Mouse (Mus musculus): ENCODE data around the gene Unc80. TPM values are rescaled to one million over a fixed set of nuclear protein-coding genes. Genes with fewer than 3 reads are reported as not detected.

Gene Unc80
- polyA plus RNA-seq, 1 experiment from 2014 or later: 0.04 TPM

DNA sequence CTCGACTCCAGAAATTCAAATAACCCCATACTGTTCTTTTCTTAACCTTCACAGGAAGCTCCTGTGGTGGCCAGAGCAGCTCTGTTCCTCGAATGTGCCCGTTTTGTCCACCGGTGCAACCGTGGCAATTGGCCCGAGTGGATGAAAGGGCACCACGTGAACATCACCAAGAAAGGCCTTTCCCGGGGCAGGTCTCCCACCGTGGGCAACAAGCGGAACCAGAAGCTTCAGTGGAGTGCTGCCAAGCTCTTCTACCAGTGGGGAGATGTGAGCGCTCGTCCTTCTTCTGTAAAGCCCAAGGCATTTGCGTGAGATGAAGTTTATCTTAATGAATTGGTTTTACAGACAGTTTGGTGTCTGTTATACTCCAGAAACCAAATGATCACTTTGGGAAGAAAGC, 101.6 kb downstream of the Unc80 start:
- DNase-seq (no peak), ATAC-seq (no peak)
- no peaks in the 10 kb centered on the region for H3K36me3 ChIP-seq (replicated peaks; ENCODE audit: insufficient read depth, low read length)

DNA sequence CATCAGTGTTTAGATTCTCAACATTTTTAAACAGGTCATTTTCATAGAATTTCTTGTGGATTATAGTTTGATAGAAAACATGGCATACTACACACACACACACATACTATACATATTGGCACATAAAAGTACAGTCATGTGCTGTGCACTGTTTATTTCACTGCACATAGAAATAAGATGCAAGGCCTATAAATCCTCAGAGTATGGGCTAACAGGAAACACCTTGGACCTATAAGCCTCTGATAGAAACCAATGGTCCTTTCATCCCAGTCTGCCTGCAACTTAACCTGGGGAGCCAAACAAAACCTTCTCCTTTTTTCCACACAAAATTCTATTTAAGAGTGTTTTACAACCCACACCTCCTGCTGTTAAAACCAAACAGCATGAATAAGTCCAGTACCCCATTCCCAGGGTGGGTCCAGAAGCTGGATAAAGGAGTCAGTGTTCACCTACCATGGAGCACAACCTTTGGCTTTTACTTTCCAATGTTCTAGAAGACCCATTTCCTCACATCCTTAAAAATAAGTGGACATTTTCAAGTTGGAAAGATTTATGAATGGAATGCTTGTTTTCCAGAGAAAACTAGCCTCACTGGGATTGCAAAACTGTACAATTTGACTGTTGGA, 129.1 kb downstream of the Unc80 start:
- Histone ChIP-seq H3K9me3 (ENCODE audit: low read length) (no peaks in the 10 kb centered on the region), H3K4me1 (ENCODE audit: insufficient read depth) (no peaks in the 10 kb centered on the region), H3K27me3 (ENCODE audit: insufficient read depth, low read length) (no peaks in the 10 kb centered on the region), H3K9ac (replicated peaks) (no peak overlapping the region), H3K36me3 (replicated peaks; ENCODE audit: insufficient read depth, low read length) (no peaks in the 10 kb centered on the region), H3K4me2 (ENCODE audit: low read depth, low read length) (no peak overlapping the region), H3K4me3 (ENCODE audit: low read depth, low read length) (no peak overlapping the region), H3K27ac (ENCODE audit: low read depth) (no peak overlapping the region)
- ATAC-seq: no peak
- no peak for DNase-seq
- TF ChIP-seq CTCF (IDR thresholded peaks at IDR 0.05; ENCODE audit: low read depth) (no peak), EP300 (IDR thresholded peaks at IDR 0.05; ENCODE audit: low read depth) (no peak)

More for the DNA sequence above, 101.6 kb downstream of the Unc80 start:
- Histone ChIP-seq H3K27ac (ENCODE audit: low read depth) (no peak overlapping the region), H3K4me2 (ENCODE audit: low read depth, low read length) (no peak overlapping the region), H3K4me1 (ENCODE audit: insufficient read depth) (no peaks in the 10 kb centered on the region), H3K9ac (replicated peaks) (no peak overlapping the region), H3K4me3 (ENCODE audit: low read depth, low read length) (no peak overlapping the region), H3K27me3 (ENCODE audit: insufficient read depth, low read length) (no peaks in the 10 kb centered on the region), H3K9me3 (ENCODE audit: low read length) (no peaks in the 10 kb centered on the region)
- TF ChIP-seq CTCF (IDR thresholded peaks at IDR 0.05; ENCODE audit: low read depth) (no peak), EP300 (IDR thresholded peaks at IDR 0.05; ENCODE audit: low read depth) (no peak)
- WGBS (ENCODE audit: insufficient replicate concordance): 76% methylated on average over 13 of the region's 13 CpGs

DNA sequence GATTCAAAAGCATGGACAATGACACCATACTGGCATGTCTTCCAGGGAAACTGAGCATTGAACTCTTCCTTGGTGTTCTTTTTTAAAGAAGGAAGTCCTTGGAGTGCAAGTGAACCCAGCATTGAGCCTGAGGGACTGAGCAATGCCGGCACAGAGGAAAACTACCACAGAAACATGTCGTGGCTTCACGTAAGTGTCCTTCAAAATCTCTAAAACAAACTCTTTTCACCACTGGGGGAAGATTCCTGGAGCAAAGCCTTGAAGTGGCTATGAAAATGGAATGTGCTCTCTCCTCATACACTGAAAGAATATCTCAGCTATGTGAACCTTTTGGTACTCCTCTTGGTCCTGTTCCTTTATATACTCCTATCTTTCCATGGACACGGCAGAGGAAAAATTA, 140.1 kb downstream of the Unc80 start:
- Histone ChIP-seq H3K4me2 (ENCODE audit: low read depth, low read length) (no peak overlapping the region), H3K36me3 (replicated peaks; ENCODE audit: insufficient read depth, low read length) (no peaks in the 10 kb centered on the region), H3K4me3 (ENCODE audit: low read depth, low read length) (no peak overlapping the region), H3K4me1 (ENCODE audit: insufficient read depth) (no peaks in the 10 kb centered on the region), H3K27me3 (ENCODE audit: insufficient read depth, low read length) (no peaks in the 10 kb centered on the region), H3K9ac (replicated peaks) (no peak overlapping the region), H3K9me3 (ENCODE audit: low read length) (no peaks in the 10 kb centered on the region), H3K27ac (ENCODE audit: low read depth) (no peak overlapping the region)
- DNase-seq (no peak), ATAC-seq (no peak)
- 70% methylated on average over 4 of the region's 4 CpGs for whole genome bisulfite sequencing (ENCODE audit: insufficient replicate concordance)
- TF ChIP-seq CTCF (IDR thresholded peaks at IDR 0.05; ENCODE audit: low read depth) (no peak), EP300 (IDR thresholded peaks at IDR 0.05; ENCODE audit: low read depth) (no peak)

DNA sequence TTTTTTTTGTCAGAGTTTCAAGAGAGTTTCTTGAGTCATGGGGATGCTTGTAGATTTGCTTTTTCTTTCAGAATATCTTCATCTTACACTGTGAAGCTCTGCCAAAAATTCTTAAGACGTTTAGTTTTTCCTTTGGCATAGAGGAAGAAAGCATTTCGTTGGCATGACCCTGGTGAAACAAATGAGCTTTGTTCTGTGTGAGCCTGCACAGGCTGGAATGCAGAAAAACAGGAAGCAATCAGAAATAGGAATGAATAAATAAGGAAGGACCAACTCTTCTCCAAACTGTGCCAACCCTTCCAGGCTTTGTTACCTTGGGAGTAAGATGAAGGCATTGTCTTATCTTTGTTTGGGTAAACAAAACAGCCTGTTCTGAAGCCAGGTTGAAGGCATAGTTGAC, 149.0 kb downstream of the Unc80 start:
- ATAC-seq (no peak), DNase-seq (no peak)
- TF ChIP-seq CTCF (IDR thresholded peaks at IDR 0.05; ENCODE audit: low read depth) (no peak), EP300 (IDR thresholded peaks at IDR 0.05; ENCODE audit: low read depth) (no peak)
- Histone ChIP-seq H3K27ac (ENCODE audit: low read depth) (no peak overlapping the region), H3K4me1 (ENCODE audit: insufficient read depth) (no peaks in the 10 kb centered on the region), H3K36me3 (replicated peaks; ENCODE audit: insufficient read depth, low read length) (no peaks in the 10 kb centered on the region), H3K27me3 (ENCODE audit: insufficient read depth, low read length) (no peaks in the 10 kb centered on the region), H3K4me2 (ENCODE audit: low read depth, low read length) (no peak overlapping the region), H3K4me3 (ENCODE audit: low read depth, low read length) (no peak overlapping the region), H3K9me3 (ENCODE audit: low read length) (no peaks in the 10 kb centered on the region), H3K9ac (replicated peaks) (no peak overlapping the region)
- 21% methylated on average over 2 of the region's 2 CpGs for WGBS (ENCODE audit: insufficient replicate concordance)

DNA sequence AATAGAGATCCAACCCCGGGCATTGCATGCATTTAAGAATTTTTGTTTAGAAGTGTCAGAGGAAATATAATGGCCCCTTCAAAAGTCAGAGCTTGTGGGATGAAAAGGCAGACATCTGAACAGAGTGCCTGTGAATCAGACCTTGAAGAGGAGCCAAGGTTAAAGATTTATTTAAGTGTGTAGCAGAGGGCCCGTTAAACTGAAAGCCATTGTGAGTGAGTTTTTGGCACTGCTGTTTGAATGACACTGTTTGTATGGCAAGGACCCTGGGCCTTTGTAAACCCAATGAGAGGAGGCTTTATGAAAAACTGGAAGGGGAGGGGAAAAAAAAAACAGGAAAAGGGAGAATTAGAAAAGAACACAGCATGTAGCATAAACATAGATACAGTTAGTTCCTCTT, 170.0 kb downstream of the Unc80 start:
- no peak for ATAC-seq
- WGBS (ENCODE audit: insufficient replicate concordance): 62% methylated on average over 2 of the region's 2 CpGs
- Histone ChIP-seq H3K4me3 (ENCODE audit: low read depth, low read length) (no peak overlapping the region), H3K27ac (ENCODE audit: low read depth) (no peak overlapping the region), H3K9ac (replicated peaks) (no peak overlapping the region), H3K27me3 (ENCODE audit: insufficient read depth, low read length) (no peaks in the 10 kb centered on the region), H3K9me3 (ENCODE audit: low read length) (no peaks in the 10 kb centered on the region), H3K4me1 (ENCODE audit: insufficient read depth) (no peaks in the 10 kb centered on the region), H3K4me2 (ENCODE audit: low read depth, low read length) (no peak overlapping the region), H3K36me3 (replicated peaks; ENCODE audit: insufficient read depth, low read length) (no peaks in the 10 kb centered on the region)
- TF ChIP-seq CTCF (IDR thresholded peaks at IDR 0.05; ENCODE audit: low read depth) (no peak), EP300 (IDR thresholded peaks at IDR 0.05; ENCODE audit: low read depth) (no peak)
- DNase-seq: no peak

DNA sequence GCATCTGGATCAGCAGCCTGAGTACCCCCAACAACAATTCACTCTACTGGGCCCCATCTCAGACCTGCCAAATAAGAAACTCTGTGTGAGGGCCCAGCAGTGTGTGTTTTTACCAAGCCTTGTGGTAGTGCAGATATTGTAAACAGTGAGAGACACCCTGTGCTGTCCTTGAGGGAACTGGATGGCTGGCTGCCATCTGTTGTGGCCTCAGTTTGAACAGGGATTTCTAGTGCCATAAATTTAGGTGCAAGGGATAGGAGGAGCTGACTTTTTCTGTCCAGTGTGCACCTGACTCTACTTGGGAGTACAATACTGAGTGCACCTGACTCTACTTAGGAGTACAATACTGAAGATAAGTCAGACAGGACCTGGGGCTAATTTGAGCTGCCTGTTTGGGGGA, 178.7 kb downstream of the Unc80 start:
- no peak for ATAC-seq
- Histone ChIP-seq H3K4me1 (ENCODE audit: insufficient read depth) (no peaks in the 10 kb centered on the region), H3K27me3 (ENCODE audit: insufficient read depth, low read length) (no peaks in the 10 kb centered on the region), H3K36me3 (replicated peaks; ENCODE audit: insufficient read depth, low read length) (no peaks in the 10 kb centered on the region), H3K9ac (replicated peaks) (no peak overlapping the region), H3K27ac (ENCODE audit: low read depth) (no peak overlapping the region), H3K4me3 (ENCODE audit: low read depth, low read length) (no peak overlapping the region), H3K4me2 (ENCODE audit: low read depth, low read length) (no peak overlapping the region), H3K9me3 (ENCODE audit: low read length) (no peaks in the 10 kb centered on the region)
- no peak for DNase-seq
- TF ChIP-seq EP300 (IDR thresholded peaks at IDR 0.05; ENCODE audit: low read depth) (no peak), CTCF (IDR thresholded peaks at IDR 0.05; ENCODE audit: low read depth) (no peak)

DNA sequence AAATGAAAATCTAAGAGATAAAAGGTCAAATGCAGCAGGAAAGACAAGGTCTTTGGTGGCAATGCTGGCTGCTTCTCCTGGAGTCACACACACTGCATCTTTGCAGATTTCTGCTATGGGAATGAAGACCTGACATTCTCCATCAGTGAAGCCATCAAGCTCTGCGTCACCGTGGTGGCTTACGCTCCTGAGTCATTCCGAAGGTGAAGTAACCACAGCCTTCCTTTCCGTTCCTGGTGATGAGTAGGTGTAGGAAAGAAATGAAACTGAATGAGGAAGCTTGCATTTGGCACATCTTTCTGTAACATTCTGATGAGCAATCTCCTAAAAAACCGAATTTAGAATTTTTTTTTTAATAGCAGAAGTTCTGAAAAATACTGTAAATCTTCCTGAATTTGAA, 181.4 kb downstream of the Unc80 start:
- WGBS (ENCODE audit: insufficient replicate concordance): 64% methylated on average over 6 of the region's 6 CpGs
- no peak for ATAC-seq
- TF ChIP-seq EP300 (IDR thresholded peaks at IDR 0.05; ENCODE audit: low read depth): no peak
- no peak for TF ChIP-seq CTCF (IDR thresholded peaks at IDR 0.05; ENCODE audit: low read depth)

More for the DNA sequence above, 181.4 kb downstream of the Unc80 start:
- no peak for DNase-seq
- H3K9me3 ChIP-seq (ENCODE audit: low read length): no peaks in the 10 kb centered on the region
- H3K9ac ChIP-seq (replicated peaks): no peak overlapping the region
- H3K4me3 ChIP-seq (ENCODE audit: low read depth, low read length): no peak overlapping the region
- H3K27me3 ChIP-seq (ENCODE audit: insufficient read depth, low read length): no peaks in the 10 kb centered on the region
- no peaks in the 10 kb centered on the region for H3K4me1 ChIP-seq (ENCODE audit: insufficient read depth)
- H3K4me2 ChIP-seq (ENCODE audit: low read depth, low read length): no peak overlapping the region
- H3K36me3 ChIP-seq (replicated peaks; ENCODE audit: insufficient read depth, low read length): no peaks in the 10 kb centered on the region
- no peak overlapping the region for H3K27ac ChIP-seq (ENCODE audit: low read depth)

Data from liver, postnatal 0 days (tissue).